Mouse (Mus musculus) forebrain, postnatal 0 days (tissue): ENCODE results near the gene Grem1. TPM values are rescaled to one million over a fixed set of nuclear protein-coding genes. Genes with fewer than 3 reads are reported as not detected.
A peak's percentile ranks its signal among the peaks of the same experiment; 100 is the strongest.

Source experiments
- ATAC-seq: fragments of 200-750 bp; cut with Nextera tagmentation; 2 replicates; pipeline ENCODE4 v1.8.0; 2017; ENCODE audit warnings: mild to moderate bottlenecking, moderate library complexity
- DNase-seq: peaks from one replicate; pipeline ENCODE4 v3.0.0-alpha.2; 2015
- H3K27ac ChIP-seq: fragments of 300-500 bp; sonication (generic); 2 replicates; pipeline ENCODE4 v1.5.1; 2014; ENCODE audit warnings: low read depth, mild to moderate bottlenecking, antibody characterized with exemption, low read length, moderate library complexity, mixed read lengths
- H3K27me3 ChIP-seq: fragments of 300-500 bp; sonication (generic); 2 replicates; pipeline ENCODE4 v1.6.1; 2014; ENCODE audit warnings: mild to moderate bottlenecking, low read length, mixed read lengths; ENCODE audit not compliant: insufficient read depth
- H3K36me3 ChIP-seq: fragments of 300-500 bp; sonication (generic); 2 replicates; pipeline ENCODE4 v1.6.1; 2014; ENCODE audit warnings: mild to moderate bottlenecking, moderate library complexity; ENCODE audit not compliant: insufficient read depth
- H3K4me1 ChIP-seq: fragments of 300-500 bp; sonication (generic); 2 replicates; pipeline ENCODE4 v1.6.1; 2014; ENCODE audit warnings: antibody characterized with exemption; ENCODE audit not compliant: insufficient read depth
- H3K4me2 ChIP-seq: fragments of 300-500 bp; sonication (generic); 2 replicates; pipeline ENCODE4 v1.6.1; 2014; ENCODE audit warnings: low read depth, mild to moderate bottlenecking, moderate library complexity
- H3K4me3 ChIP-seq: fragments of 300-500 bp; sonication (generic); 2 replicates; pipeline ENCODE4 v1.5.1; 2014; ENCODE audit warnings: low read depth, low read length, mixed read lengths
- H3K9ac ChIP-seq: fragments of 300-500 bp; sonication (generic); 2 replicates; pipeline ENCODE4 v1.6.1; 2014; ENCODE audit warnings: mild to moderate bottlenecking
- H3K9me3 ChIP-seq: fragments of 300-500 bp; sonication (generic); 2 replicates; pipeline ENCODE4 v1.6.1; 2016; ENCODE audit warnings: low read length
- CTCF ChIP-seq: sonication (generic); IDR thresholded peaks from 2 replicates; pipeline ENCODE4 v1.5.1; 2016; ENCODE audit warnings: antibody characterized with exemption, control low read depth, low read depth
- WGBS: fragments of 180-500 bp; shearing (Covaris S2); extraction: QIAGEN DNeasy Blood & Tissue Kit; methylation state at CpG from one replicate; pipeline ENCODE4 v1.1.7; 2014; 5-methylcytosine and 5-hydroxymethylcytosine counted together
- polyA plus RNA-seq: library from polyadenylated mRNA; unstranded; fragments of >200 nt; fragmentation: Nextera tagmentation; extraction: Ambion mirVana; gene quantifications from 2 replicates; pipeline ENCODE4 v1.2.1, GENCODE M21; 2015
- total RNA-seq: library from RNA; depleted of rRNA; stranded (reverse); fragments of >200 nt; gene quantifications from 2 replicates; pipeline ENCODE4 v1.2.3, GENCODE M21; 2014

The Grem1 gene
- total and polyA plus RNA-seq, 2 experiments from 2014 or later, result 1.1 to 3.4 TPM

DNA sequence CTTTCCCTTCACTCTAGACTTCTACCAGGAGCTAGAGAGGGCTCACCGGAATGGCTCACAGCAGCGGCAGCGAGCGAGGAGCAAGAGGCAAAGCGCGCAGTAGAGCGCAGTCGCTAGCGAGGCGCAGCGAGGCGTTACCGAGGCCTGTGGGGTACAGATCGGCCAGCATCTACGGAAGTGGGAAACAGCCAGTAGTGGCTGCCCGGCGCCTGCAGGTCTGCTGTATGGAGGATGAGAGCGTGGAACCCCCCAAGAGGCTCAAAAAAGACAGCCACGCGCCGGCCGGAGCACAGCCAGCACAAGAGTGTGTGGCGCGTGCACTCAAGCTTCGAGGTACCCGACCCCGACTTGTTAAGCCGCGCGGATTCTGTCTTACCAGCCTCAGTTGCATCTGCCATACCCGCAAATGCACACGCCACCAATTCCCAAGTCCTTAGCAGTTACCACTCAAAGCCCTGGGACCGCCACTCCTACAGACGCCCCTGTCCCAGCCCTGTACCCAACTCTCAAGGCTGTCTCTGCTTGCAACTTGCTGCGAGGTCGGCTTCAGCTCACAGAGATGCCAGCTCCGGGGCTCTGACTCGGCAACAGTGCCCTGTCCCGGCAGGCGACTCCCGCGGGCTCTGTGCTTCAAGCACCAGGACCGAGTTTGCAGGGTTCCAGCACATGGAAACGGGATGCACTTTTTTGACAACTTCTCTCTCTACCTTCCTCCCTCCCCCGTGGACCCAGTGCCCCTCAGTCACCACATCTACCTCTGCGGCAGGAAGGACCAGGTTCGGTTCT is 728 bp downstream of the Grem1 start:
- peak overlapping the region; percentile 99 for H3K4me2 ChIP-seq
- H3K4me1 ChIP-seq, result 0 out of 2 replicates have a peak, but pooled peaks cover 8% of the 10 kb centered on the region
- H3K27me3 ChIP-seq, result peaks cover 3% of the 10 kb centered on the region; the same call in 1 of the 2 replicates
- H3K36me3 ChIP-seq, result no peaks in the 10 kb centered on the region
- H3K27ac ChIP-seq, result no peak overlapping the region
- peak; percentile 50 for ATAC-seq
- H3K9me3 ChIP-seq, result no peaks in the 10 kb centered on the region
- WGBS, result under 1% methylated on average over 47 of the region's 47 CpGs
- H3K9ac ChIP-seq, result peak overlapping the region; percentile 53
- TF ChIP-seq CTCF, result no peak
- DNase-seq, result peak; percentile 71
- peak overlapping the region; percentile 52 for H3K4me3 ChIP-seq

DNA sequence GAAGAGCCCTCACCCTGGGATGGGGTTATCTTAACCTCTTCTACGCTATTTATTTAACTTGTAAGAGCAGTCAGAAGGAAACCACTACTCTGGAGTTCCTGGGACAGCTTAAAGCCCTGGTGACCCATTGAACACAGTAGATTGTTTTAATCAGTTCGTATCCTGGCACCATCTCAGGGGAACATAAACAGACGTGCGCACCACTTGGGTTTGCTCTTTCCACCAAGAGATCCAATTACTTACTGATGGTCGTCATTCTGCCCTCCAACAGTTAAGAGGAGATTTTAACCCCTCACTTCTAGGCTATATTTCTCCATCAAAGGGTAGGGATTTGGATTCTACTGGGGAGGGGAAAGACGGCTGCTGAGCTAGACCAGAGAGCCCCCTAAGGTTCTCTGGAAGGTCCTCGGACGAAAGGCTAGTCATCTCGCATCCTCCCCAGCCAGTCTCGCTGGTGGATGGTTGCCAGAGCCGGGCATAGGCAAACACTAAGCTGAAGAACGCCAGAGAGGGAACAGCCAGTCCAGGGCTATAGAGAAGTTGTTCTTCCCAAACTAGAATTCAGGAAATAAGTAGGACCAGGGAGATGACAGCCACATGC is 1.4 kb downstream of the Grem1 start:
- peaks cover 3% of the 10 kb centered on the region; the same call in 1 of the 2 replicates for H3K27me3 ChIP-seq
- 2% methylated on average over 12 of the region's 12 CpGs for WGBS
- ATAC-seq (no peak), DNase-seq (no peak)
- H3K4me2 ChIP-seq, result peak overlapping the region; percentile 99
- no peak overlapping the region for H3K27ac ChIP-seq
- H3K36me3 ChIP-seq, result no peaks in the 10 kb centered on the region
- peak overlapping the region; percentile 53; the same call in 1 of the 2 replicates for H3K9ac ChIP-seq
- no peak for TF ChIP-seq CTCF
- H3K4me3 ChIP-seq, result peak overlapping the region; percentile 52
- H3K4me1 ChIP-seq, result 0 out of 2 replicates have a peak, but pooled peaks cover 8% of the 10 kb centered on the region
- H3K9me3 ChIP-seq, result no peaks in the 10 kb centered on the region

DNA sequence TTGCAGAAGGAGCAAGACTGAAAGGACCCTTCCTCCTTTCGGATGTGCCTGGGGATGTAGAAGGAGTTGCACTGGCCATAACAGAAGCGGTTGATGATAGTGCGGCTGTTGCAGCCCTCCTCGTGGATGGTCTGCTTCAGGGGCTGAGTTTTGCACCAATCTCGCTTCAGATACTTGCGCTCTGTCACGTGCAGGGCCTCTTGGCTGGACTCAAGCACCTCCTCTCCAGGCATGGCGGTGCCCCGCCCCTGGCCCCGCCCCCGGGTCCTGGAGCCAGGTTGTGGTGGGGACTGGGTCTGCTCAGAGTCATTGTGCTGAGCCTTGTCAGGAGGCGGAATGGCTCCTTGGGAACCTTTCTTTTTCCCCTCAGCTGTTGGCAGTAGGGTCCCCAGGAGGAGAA is 8.7 kb downstream of the Grem1 start:
- DNase-seq (no peak), ATAC-seq (no peak; the same call in 1 of the 2 replicates)
- Histone ChIP-seq H3K27me3 (peaks cover 3% of the 10 kb centered on the region; the same call in 1 of the 2 replicates), H3K27ac (no peak overlapping the region), H3K4me3 (no peak overlapping the region), H3K9ac (no peak overlapping the region), H3K36me3 (no peaks in the 10 kb centered on the region), H3K9me3 (no peaks in the 10 kb centered on the region), H3K4me2 (no peak overlapping the region), H3K4me1 (no peaks in the 10 kb centered on the region)
- 88% methylated on average over 12 of the region's 12 CpGs for WGBS
- no peak for TF ChIP-seq CTCF

DNA sequence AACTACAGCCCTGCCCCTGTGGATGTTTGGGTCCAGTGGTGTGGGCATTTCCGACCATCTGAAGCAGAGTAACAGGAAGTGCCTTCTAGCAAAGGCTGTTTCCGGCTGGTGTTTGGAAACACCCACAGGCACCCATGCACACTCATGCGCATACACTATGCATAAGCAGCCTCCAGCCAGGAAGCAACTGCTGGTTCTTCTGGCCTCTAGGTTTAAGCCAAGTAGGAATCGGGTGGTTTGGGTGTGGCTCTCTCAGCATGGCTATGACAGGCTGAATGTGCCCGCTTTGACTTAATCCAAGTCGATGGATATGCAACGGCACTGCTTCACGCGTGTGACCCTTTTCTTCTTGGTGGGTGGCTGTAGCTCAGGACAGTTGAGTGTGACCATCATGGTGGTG is 9.1 kb downstream of the Grem1 start:
- Histone ChIP-seq H3K4me3 (no peak overlapping the region), H3K4me2 (no peak overlapping the region), H3K36me3 (no peaks in the 10 kb centered on the region), H3K4me1 (no peaks in the 10 kb centered on the region), H3K9me3 (no peaks in the 10 kb centered on the region), H3K27me3 (peaks cover 1% of the 10 kb centered on the region; the same call in 1 of the 2 replicates), H3K9ac (no peak overlapping the region), H3K27ac (no peak overlapping the region)
- no peak for ATAC-seq
- 95% methylated on average over 9 of the region's 9 CpGs for WGBS
- TF ChIP-seq CTCF, result no peak
- DNase-seq, result no peak

DNA sequence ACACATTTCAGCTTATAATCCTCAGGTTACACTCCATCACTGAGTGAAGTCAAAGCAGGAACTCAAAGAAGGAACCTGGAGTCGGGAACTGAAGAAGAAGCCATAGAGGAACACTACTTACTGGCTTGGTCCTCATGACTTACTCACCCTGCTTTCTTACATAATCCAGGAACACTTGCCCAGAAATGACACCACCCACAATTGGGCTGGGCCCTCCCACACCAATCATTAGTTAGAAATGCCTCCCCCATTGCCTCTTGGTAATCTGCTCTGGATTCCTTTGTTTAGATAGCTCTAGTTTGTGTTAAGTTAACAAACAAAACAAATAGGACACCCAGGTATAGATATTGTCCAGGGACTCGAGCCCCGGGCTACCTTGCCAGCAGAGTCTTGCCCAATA is 29.9 kb downstream of the Grem1 start:
- H3K27me3 ChIP-seq, result no peaks in the 10 kb centered on the region
- 95% methylated on average over 3 of the region's 3 CpGs for WGBS
- H3K4me3 ChIP-seq, result no peak overlapping the region
- no peaks in the 10 kb centered on the region for H3K9me3 ChIP-seq
- no peak for TF ChIP-seq CTCF
- H3K4me2 ChIP-seq, result no peak overlapping the region
- H3K36me3 ChIP-seq, result no peaks in the 10 kb centered on the region
- H3K9ac ChIP-seq, result no peak overlapping the region
- ATAC-seq (no peak), DNase-seq (no peak)
- H3K4me1 ChIP-seq, result no peaks in the 10 kb centered on the region
- H3K27ac ChIP-seq, result no peak overlapping the region

DNA sequence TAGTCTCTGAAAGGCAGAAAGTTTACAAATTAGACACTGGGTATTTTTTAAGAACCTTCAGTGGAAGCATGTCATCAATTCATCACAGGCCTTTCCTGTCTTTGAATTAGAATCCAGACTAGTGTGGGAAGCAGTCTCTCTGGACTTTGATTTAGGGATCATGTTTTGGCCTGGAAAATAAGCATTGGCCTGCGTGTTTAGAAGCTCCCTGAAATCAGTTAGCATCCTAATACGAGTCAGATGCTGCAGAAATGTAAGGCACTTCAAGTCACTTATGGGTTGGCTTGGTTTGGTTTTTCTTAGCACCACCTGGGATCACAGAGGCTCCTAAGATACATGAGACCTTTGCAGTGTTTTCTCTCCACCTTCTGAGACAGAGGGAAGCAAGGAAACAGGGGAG is 43.6 kb downstream of the Grem1 start:
- Histone ChIP-seq H3K9me3 (no peaks in the 10 kb centered on the region), H3K36me3 (no peaks in the 10 kb centered on the region), H3K9ac (no peak overlapping the region), H3K27me3 (no peaks in the 10 kb centered on the region), H3K4me1 (no peaks in the 10 kb centered on the region), H3K4me2 (no peak overlapping the region), H3K27ac (no peak overlapping the region), H3K4me3 (no peak overlapping the region)
- no peak for TF ChIP-seq CTCF
- ATAC-seq (no peak), DNase-seq (no peak)
- WGBS, result 68% methylated on average over 2 of the region's 2 CpGs

DNA sequence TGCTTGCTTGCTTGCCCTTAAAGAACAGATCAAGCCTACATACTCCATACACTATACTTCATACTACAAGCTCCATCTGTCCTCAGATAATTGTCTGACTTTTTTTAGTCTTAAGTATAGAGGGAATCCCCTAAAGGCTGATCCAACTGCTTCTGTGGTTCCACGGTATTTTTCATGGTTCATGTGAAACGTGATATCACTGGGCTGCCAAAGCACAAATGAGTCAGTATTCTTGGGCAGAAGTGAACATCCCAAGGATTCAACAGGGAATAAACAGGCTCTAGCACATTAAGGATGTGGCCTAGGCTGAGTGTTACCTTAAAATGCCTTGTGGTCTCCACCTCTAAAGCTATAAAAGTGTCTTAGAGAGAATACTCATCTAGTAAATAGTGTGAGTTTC is 45.0 kb downstream of the Grem1 start:
- Histone ChIP-seq H3K27ac (no peak overlapping the region), H3K4me3 (no peak overlapping the region), H3K27me3 (no peaks in the 10 kb centered on the region), H3K9ac (no peak overlapping the region), H3K4me2 (no peak overlapping the region), H3K9me3 (no peaks in the 10 kb centered on the region), H3K4me1 (no peaks in the 10 kb centered on the region), H3K36me3 (no peaks in the 10 kb centered on the region)
- WGBS, result 83% methylated on average over 2 of the region's 2 CpGs
- TF ChIP-seq CTCF, result no peak
- no peak for ATAC-seq
- DNase-seq, result no peak
